Mouse (Mus musculus) lung, postnatal 36 days (tissue): ENCODE measurements around the gene Wdfy3.
"Not testable (repeated sequence)": the region's sequence is repeated elsewhere in the genome, so short reads cannot be mapped to it uniquely, and the experiment has no call there.

ENCODE experiments used
- DNase-seq: peaks from one replicate; pipeline ENCODE4 v3.0.0; 2022; ENCODE audit warnings: mixed read lengths

The Wdfy3 gene

DNA sequence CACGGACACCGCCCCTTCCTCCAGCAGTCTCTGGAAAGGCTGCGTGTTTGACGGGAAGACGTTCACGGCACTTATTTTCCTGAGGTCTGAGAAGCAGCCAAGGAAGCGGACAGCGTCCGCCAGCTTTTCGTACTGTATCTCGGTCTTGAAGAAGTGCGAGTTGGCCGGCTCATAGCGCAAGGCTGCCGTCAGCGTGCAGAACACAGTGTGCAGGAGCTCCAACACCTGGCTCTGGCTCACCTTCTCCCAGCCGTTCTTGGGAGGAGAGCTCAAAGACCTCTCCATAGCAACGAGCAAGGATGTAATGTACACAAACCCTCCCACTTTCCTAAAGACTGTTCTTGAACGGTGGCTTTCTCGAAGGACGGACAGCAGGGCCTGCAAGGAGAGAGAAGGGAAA is 132.4 kb downstream of the Wdfy3 start:
- peak; percentile 70 for DNase-seq

DNA sequence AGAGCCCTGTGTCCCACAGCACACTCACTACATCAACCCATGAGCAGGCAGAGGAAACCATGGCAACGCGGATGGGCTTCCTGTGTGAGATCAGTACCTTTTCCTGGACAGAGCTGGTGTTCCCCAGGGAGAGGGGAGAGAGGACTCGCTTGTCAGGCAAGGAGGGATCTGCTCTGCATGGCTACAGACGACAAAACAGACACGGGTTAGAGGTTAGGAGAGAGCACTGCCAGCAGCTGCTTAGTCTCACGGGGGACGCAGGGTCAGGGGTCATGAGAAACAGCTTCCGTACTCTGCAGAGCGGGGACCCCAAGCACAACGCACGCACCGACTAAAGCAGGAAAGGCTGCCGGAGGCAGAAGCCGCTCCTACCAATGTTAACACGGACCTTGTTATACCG is 133.8 kb downstream of the Wdfy3 start:
- DNase-seq = peak; percentile 75

DNA sequence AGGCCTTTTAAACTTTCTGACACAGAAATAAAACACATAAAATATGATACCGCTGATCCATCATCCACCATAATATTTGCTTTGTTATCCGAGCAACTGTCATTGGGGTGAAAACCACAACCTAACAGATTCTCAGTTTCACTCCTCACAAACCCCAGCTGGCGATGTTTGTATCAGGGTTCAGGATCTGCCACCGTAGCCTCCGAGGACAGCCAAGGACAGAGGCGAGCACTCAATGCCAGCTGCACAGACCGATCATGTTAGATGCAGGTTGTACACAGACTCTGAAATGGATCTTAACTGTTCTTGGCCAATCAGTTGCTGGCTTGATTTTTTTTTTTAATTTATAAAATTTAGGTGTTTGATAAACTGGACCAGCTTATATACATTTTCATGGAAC is 135.1 kb downstream of the Wdfy3 start:
- DNase-seq = peak; percentile 43

DNA sequence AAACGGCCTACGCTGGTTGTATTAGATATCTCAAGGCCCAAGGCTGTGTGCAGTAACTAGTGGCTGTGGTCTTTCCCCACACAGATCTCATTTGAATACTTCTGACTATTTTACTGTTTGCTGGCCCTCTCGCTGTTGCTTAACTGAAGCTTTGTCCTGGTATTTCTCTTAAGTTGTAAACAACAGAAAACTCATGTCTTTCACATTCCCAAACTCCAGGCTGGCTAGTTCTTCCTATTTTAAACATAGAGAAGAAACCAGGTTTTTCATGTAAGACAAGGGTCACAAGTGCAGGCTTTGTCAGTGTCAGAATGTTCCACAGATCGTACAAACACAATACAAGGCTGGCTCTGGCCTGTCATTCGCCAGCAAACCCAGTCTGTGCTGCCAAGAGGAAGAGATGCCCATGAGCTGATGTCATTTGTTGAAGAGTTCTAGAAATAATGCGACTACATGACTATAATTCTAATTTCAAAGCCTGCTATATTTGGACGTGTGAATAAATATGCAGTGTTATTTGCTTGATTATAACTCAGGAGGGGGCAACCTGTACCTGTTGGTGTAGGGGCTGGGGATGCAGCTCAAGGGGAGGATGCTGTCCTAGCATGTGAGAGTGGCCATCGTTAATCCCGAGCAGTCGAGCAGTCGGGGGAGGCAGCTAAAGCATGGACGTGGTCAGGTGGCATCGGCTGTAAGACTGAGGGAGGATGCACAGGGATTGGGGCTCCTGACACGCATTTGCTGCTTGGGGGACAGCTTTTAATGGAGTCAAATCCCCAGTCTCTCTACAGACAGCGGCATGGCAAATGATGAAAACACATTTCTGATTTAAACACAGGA is 136.5 kb downstream of the Wdfy3 start:
- peak; percentile 86 for DNase-seq

DNA sequence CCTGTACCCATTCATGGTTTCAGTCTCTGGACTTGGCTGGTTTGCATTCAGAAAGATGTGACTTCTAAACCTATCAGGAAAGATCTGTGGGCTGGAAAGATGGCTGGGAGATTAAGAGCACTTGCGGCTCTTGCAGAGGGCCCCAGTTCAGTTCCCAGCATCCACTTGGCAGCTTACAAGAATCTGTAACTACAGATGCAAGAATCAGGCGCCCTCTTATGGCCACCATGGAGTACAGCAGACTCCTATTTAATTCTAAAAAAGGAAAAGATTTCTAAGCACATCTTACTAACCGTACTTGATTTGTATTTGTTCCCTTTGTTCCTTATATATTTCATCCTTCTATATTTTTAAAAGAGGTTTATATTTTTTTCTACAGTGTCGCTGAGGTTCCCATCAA is 137.7 kb downstream of the Wdfy3 start:
- no peak for DNase-seq

DNA sequence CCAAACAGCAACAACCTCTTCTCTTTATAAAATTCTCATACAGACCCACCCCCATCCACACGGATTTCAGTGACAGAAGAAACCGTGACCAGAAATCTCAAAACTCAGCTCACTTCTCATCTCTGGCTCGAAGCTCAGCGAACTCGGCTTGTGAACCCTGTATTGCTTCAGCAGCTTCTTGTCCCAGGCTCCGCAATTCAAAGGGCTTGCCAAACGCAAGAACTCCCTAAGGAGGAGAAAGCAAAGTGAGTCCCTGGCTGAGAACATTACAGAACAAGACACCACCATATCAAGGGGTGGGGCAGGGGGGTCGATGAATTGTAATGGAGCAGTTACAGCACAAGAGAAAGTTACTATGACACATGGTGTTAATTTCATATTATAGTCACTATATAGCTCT is 143.4 kb downstream of the Wdfy3 start:
- no peak for DNase-seq

DNA sequence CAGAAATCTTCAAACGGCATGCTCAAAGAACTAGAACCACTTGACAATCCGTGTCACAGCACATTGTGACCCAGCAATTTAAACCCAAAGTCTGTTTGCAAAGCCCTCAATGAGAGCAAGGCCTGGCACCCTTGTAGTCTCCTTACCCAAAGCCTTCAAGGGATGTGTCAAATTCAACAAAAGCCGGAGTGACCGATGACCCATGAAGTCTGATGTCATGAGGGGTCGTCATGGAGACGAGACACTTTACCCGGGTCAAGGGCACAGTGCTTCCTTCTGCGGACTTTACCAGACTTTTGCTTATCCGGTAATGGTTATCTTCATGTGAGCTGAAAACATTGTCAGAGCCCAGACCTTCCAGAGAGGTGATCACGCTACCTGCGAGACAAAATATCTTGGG is 146.0 kb downstream of the Wdfy3 start:
- no peak for DNase-seq

DNA sequence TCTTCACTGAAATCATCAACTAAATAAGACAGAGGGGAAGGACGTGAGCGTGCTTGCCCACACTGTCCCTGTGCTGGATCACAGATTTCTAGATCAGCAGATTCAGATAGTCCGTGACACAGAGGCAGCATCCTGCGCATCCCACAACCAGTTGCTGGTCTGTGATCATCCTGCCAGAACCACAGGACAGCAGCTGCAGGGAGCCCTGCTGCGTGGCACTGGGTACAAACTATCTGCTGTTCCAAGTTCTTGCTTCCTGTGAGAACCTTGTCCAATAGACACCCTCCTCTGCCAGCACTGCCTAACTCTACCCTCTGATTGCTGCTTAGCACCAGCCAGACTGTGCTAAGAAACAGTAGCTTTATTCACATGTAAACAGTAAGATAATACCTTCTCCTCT is 150.2 kb downstream of the Wdfy3 start:
- DNase-seq = no peak

DNA sequence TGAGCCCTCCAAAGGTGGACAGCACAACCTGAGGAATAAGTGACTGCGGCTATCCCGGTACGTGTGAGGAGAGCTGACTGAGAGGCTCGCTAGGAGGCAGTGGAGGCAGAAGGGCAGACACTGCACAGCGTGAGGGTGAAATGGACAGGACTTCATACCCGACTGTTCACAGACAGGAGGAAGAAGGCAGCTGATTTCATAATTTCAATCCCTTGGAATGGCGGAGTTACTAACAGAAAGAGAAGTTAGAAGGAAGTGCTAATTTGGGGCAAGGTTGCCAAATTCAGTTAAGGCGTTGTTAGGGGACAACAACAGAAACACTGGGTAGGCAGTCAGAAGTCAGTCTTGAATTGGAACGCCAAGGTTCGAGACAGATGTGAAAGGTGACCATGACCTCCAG is 160.3 kb downstream of the Wdfy3 start:
- peak; percentile 33 for DNase-seq

DNA sequence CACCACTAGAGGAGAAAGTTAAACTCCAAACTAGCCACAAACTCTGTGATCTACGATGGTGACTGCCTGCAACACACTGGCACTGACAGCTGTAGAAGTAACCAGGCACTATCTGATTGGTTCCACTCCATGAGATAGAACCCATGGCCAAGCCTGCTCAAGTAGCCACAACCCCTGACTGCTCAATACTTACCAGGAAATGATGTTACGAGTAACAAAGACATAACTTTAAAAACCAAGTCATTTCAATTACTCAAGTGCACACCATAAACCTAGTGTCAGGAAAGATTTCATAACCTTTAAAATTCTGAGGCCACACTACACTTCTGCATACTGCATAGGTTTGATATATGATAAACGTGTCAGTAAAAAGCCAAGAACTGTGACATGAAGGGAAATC is 164.1 kb downstream of the Wdfy3 start:
- no peak for DNase-seq

DNA sequence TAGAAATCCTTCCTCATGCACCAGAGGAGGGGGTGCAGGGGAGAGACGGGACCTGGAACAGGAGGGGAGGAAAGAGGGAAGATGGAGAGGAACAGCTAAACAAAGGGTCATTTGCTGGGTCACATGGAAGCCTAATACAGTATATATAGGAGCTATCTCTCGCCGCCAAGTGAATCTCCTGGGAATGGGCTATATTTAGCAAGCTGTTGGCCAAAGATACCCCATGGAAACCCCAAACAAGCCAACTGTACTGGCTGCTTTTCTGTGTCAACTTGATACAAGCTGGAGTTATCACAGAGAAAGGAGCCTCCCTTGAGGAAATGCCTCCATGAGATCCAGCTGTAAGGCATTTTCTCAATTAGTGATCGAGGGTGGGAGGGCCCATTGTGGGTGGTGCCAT is 164.9 kb downstream of the Wdfy3 start:
- not testable (repeated sequence) for DNase-seq

DNA sequence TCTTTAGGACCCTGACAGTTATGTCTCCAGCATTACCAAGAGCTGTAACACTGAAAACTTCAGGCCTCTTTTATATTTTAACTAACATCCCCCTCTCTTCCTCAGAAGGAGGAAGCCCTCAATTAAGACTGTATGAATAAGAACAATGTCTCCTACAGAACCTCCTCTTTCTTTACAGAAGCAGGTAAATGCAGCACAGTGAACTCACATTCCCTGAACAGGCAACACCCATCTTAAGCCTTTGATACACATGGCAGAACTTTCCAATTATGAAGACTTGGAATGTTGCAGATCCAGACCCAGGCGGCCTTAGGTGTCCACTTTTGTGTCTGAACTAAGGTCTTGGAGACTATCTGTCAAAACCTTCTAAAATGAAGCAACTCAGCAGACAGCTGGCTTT is 167.0 kb downstream of the Wdfy3 start:
- no peak for DNase-seq

DNA sequence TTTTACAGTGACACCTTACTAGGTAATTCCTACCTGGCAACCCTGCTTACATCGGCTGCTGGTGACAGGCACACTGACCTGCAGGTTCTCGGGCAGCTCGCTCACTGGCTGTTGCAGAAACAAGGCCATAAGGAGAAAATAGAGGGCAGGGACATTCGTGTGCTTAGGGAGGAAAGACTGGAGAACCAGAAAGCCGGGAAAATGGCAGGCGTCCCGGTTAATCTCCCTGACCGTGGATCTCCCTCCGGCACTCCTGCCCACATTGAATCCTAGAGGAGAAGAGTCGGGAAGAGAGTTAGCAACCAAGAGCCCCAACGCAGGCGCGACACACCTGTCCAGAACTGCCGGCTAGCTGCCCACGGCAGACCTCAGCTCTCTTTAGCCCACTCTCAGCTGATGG is 169.7 kb downstream of the Wdfy3 start:
- no peak for DNase-seq

DNA sequence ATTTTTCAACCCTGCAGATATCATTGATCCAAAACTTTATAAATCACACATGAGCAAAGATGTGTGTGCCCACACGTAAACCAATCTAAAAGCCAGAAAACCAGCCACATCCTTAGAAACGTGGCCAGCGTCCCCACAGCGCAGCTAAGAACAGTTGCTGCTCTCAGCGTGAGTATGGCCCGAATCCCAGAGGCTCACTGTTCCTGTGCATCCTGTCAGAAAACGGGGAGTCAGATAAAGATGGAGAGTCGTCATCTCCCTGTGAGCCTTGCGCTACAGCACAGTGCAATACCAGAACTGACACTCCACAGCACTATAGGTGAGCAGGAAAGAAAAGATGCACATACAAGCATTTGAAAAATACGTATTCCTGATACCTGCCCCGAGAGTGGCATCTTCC is 172.9 kb downstream of the Wdfy3 start:
- DNase-seq = no peak

DNA sequence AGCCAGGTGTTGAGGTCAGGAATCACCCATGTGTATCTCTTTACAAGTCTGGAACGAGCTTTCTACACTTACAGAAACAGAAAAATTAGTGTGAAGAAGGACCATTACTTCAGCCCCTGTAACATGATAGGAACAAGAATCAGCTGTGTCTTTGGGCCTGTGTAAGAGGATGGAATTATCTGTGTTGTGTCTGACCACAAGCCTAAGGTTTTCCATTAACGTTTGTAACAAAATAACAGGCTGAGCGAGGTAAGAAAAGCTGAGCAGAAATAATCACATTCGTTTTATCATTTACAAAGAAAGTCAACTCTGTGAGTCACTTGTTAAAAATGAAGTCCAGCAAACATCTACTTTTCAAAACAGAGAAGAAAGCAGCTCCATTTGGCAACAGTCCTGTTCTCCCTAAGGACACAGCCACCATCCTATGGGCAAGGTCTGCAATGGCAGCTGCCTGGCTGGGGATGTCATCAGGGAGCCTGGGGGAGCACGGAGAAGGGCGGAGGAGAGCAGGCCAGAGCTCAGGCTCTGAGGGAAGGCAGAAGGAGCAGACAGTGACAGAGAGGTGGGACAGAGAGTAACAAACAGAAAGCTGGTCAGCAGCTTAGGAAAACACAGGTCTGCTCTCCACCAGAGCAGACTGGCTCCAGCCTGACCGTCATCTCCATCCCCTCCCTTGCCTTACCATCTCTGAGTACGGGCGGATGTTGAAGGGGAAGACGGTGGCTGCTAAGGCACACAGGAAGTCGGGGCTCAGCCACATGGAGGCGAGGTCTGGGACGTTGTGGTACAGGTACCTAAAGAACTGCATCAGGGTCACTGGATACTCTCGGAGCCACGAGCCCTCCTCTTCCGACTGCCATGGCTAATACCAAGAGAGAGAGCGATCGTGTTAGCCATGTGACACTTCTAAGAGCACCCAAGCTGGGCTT is 173.7 kb downstream of the Wdfy3 start:
- DNase-seq = no peak

DNA sequence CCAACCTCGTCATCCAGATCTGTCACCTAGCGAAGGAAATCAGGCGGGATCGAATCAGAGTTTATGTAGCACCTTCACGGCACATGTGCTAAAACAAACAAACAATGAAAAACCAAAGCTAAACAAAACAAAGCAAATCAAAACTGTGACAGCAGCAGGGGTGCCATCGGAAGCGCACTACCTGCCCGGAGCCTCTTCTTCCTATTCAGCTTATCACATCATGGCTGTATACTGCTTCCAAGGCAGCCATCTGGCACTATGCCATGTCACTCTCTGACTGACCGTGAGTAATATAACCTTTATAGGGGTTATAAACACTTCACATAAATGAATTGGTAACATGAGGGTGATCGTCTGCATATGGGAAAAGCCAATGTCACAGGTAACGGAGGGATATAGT is 174.6 kb downstream of the Wdfy3 start:
- DNase-seq = no peak

DNA sequence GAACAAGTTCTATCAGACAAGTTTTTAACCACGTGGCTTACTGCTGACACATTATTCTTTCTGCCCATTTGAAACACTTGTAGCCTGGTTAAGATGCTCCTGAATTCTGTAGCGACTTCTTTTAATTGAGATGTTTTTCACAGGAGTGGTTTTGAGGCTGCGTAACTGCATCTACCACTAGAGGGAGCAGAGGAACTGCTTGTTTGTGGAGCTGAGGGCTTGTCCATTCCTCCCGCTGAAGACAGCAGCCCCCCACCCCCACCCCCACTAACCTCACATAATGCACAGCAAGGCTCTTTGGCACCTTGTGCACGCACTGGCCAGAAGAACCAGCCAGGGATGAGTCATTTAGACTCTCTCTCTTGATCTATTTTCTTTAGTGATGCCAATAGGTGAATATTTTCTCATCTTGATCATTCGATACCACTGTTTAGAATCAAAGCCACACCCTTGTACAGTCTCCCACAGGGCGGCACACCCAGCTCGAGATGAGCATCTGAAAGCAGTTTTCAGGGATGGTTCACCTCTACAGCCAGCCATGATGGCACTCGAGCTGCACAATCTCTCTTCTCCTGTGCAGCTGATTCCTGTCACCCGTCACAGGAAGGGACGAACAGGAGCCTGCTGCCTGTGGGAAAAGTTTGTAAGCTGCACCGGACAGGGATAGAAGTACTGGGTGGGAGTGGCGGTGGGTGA is 175.8 kb downstream of the Wdfy3 start:
- DNase-seq = peak; percentile 58

DNA sequence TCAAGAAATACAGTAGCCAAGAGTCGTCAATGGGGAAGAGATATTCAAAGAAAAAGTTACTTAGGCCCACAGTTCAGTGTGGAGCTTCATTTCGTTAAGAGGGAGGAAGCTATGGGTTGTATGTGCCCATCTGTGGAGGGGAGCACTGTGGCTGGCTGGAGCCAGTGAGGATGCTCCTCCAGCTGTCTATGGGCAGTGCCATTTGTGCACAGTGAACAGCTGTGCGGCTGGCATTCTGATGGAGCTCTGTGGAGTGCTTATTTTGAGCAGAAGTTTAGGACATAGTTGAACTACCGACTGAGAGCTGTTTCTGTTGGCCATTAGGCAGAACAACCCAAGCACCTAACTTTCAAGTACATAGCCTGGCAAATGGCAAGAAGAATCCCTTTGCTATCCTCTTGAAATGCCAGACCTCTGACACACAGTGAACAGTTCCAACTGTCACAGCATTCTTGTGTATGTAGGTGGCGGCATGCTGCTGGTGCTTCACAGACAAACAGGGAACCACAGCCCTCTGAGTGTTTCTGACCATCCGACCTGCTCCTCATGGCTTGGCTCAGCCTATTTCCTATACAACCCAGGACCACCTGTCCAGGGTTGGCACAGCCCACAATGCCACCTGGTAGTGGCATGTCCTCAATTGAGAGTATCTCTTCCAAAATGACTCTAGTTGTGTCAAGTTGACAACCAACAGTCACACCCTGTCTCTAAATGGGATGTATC is 177.9 kb downstream of the Wdfy3 start:
- DNase-seq = no peak

DNA sequence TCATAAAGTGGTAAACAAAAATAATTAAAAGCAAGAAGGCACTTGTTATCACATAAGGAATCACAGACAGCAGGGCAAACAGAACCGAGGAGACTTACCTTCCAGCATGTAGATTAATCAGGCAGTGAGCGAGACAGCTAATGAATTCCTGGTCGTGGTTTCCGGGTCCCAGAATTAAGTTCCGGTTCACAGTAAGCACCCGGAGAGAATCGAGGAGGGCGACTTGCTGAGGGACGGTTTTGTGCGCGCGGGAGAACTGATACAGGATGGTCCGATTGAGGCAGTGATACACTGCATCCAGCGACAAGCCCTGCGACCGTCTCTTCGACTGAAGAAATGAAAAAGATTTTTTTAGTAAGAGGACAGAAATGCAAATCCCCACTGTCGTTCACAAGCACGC is 181.7 kb downstream of the Wdfy3 start:
- DNase-seq = no peak

DNA sequence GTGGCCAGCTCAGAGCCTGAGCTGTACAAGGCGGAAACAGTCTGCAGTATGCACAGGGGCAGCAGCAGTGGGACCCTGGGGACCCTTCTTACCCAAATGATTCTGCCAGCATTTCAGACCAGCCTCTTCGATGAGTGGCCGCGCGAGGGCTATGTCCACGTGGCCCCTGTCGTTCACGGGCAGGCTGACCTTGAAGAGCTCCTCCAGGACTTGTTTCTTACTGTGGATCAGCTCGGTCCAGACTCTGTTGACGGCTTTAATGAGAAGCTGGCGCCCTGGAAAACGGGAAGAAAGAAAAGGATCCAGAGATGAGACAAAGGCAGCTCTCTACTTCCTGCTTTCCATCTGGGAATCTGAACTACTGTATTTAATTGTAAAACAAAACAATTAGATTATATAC is 184.7 kb downstream of the Wdfy3 start:
- DNase-seq = no peak

DNA sequence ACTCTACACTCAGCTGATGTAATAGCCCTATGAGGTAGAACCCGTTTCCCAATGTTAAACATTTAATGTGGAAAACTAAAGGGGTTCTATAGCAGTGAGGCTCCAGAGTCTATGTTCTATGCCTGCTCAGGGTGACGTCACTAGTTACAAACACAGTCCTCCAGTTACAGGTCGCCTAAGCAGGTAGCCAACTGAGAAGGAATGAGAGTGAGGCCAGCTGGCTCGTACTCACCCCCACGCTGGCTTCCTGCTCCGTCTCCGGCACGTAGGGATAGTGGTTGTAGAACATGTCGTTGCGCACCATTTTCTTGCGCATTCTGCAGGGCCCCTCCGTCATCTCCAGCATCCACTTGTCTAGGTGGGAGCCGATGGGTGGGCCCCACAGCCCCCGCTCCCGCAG is 187.5 kb downstream of the Wdfy3 start:
- DNase-seq = no peak

DNA sequence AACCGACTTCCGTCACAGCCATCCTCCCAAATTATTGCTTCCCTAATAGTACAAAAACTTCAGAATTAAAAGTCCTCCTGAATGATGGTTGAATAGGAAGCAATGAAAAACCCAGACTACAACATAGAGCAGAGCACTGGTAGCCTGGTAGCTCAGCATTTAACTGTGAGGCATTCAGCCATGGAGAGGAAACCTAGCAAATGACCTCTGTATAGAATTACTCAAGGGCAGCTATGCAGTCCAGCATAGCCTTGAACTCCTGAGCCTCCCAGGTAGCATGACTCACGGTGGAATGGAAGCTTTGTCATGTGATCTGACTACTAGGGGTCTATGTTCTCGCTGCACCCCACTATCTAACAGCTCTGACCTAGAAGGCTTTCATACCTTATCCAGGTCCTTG is 189.8 kb downstream of the Wdfy3 start:
- no peak for DNase-seq

DNA sequence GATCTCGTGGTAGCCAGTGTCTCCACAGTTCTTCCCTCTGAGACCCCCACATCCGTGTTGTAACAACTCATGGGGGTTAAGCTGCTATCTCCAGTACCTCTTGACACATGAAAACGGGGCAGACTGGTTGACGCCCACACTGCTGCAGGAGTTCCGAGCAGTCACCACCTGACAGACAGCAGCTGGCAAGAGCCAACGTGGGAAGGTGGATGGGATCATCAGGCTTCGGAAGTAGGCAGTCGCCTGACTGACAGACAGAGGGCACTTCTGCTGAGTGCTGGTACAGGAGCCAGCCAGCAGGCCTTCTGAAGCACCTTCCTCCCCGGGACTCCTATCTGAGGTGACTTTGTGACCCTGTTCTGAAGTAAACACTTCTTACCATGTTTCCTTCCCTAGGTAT is 191.3 kb downstream of the Wdfy3 start:
- DNase-seq = peak; percentile 43
